Mouse (Mus musculus) forelimb bud, embryonic 11.5 days (tissue): Measurements from ENCODE around the gene Olfr1282.
"Not testable (repeated sequence)": the region's sequence is repeated elsewhere in the genome, so short reads cannot be mapped to it uniquely, and the experiment has no call there.

ENCODE experiments used
- DNase-seq: peaks from one replicate; pipeline ENCODE4 v3.0.0-alpha.2; 2012; ENCODE audit warnings: low read depth, low spot score

Gene Olfr1282

DNA sequence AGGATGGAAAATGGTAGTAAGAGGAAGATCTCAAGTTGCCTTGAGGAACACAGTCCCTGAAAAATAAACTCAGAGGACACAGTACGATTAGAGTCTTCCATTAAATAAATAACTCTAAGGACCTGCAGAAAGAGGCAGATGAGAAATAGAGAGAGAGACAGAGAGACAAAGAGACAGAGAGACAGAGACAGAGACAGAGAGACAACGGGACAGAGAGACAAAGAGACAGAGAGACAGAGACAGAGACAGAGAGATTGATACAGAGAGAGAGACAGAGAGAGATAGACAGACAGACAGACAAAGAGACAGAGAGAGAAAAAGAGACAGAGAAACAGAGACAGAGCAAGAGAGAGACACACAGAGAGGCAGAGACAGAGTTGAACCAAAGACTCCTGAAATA is at the start of gene Olfr1282:
TSS of gene Olfr1282 (minus strand) at position 101 of the 400 bp plus-strand sequence.
- no peak for DNase-seq

GRCm38 (mm10) chr2:111375222-111375621 is 39.3 kb upstream of the Olfr1282 start, which contains the start of gene Olfr1284:
Olfr1284 (plus strand) TSS chr2:111375522.
- DNase-seq, result no peak

- DNase-seq, result no peak
Measured at GRCm38 (mm10) chr2:111366490-111366889, 30.6 kb upstream of the Olfr1282 start, which contains the start of gene Olfr1283. Olfr1283 (plus strand) TSS chr2:111366790.

DNA sequence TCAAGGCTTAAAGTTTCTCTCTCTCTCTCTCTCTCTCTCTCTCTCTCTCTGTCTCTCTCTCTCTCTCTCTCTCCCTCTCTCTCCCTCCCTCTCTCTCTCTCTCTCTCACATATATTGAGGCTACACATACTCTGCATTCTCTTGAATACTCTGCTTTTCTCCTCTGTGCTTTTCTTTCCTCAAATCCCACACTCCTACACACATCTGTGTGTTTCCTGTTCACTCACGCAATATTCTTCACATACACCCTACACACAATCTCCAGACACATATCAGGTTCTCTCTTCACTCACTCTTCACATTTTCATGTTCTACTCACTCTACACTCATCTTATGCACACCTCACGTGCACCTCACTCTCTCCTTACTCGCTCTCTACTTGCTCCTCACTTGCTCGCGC is 2.2 kb downstream of the Olfr1282 start:
- DNase-seq, result not testable (repeated sequence)

GRCm38 (mm10) chr2:111326220-111326619 is 9.7 kb downstream of the Olfr1282 start, which contains the start of gene Olfr1281:
Olfr1281 (plus strand) TSS chr2:111326520.
- DNase-seq, result no peak

- DNase-seq, result no peak
Measured at GRCm38 (mm10) chr2:111313717-111314116, 22.2 kb downstream of the Olfr1282 start, which contains the start of gene Olfr1280. Olfr1280 (plus strand) TSS chr2:111314017.

- no peak for DNase-seq
Measured at GRCm38 (mm10) chr2:111300374-111300773, 35.5 kb downstream of the Olfr1282 start, which contains the start of gene Olfr1279. Olfr1279 (plus strand) TSS chr2:111300635.

GRCm38 (mm10) chr2:111298541-111298940 is 37.3 kb downstream of the Olfr1282 start:
- no peak for DNase-seq

- no peak for DNase-seq
Measured at GRCm38 (mm10) chr2:111289836-111290235, 46.0 kb downstream of the Olfr1282 start, which contains the start of gene Olfr1278. Olfr1278 (plus strand) TSS chr2:111290136.
